Mouse (Mus musculus): ENCODE data around the gene Sod3.

- TF ChIP-seq CTCF (IDR thresholded peaks at IDR 0.05; ENCODE audit: borderline replicate concordance, insufficient read depth, low read length) (no peak), POLR2A (IDR thresholded peaks at IDR 0.05; ENCODE audit: low read depth, low read length) (no peak)
These were observed 40.8 kb downstream of the Sod3 start for GRCm38 (mm10) chr5:52404373-52404772.

Data from embryonic fibroblast, embryonic 13.5 days (primary cell).